Mouse (Mus musculus): ENCODE measurements around the gene Afmid.

Afmid gene

GRCm38 (mm10) chr11:117879676-117880075 lies 54.0 kb downstream of the Afmid start:
- 95% methylated on average over 6 of the region's 6 CpGs for WGBS

GRCm38 (mm10) chr11:117880336-117880976 lies 54.7 kb downstream of the Afmid start:
- 90% methylated on average over 9 of the region's 9 CpGs for WGBS

GRCm38 (mm10) chr11:117880977-117881358 lies 55.2 kb downstream of the Afmid start:
- WGBS, result 82% methylated on average over 6 of the region's 6 CpGs

- WGBS, result 48% methylated on average over 8 of the region's 8 CpGs
These were observed 56.1 kb downstream of the Afmid start for GRCm38 (mm10) chr11:117881787-117882186.

- 88% methylated on average over 1 of the region's 1 CpGs for WGBS
These were observed 56.5 kb downstream of the Afmid start for GRCm38 (mm10) chr11:117882208-117882607.

GRCm38 (mm10) chr11:117886000-117886399 lies 60.3 kb downstream of the Afmid start:
- 78% methylated on average over 5 of the region's 5 CpGs for WGBS

GRCm38 (mm10) chr11:117888168-117888852 lies 62.6 kb downstream of the Afmid start:
- WGBS, result 72% methylated on average over 20 of the region's 20 CpGs

- 26% methylated on average over 33 of the region's 33 CpGs for WGBS
These were observed 63.4 kb downstream of the Afmid start for GRCm38 (mm10) chr11:117888853-117889822.

All from cerebral cortex, adult 2 months (tissue).